In genomic region chr8:11010913-11011605, GRCm38 (mm10) we compare ENCODE assay signal across 8 mouse cellular contexts. TPM values are rescaled to one million over a fixed set of nuclear protein-coding genes. Genes with fewer than 3 reads are reported as not detected.
DNase-seq lines count a peak whose midpoint lies in the region; ATAC-seq and TF ChIP-seq lines count a peak whose summit lies in the region.

No protein-coding gene starts in this region.

- H3K36me3 ChIP-seq in forebrain, embryonic 10.5 days (replicated peaks), result peaks cover 8% of the 10 kb centered on the region
- peaks cover 7% of the 10 kb centered on the region; the same call in 1 of the 2 replicates for H3K36me3 ChIP-seq in intestine, postnatal 0 days (ENCODE audit: control insufficient read depth, insufficient read depth)
- H3K36me3 ChIP-seq in midbrain, embryonic 13.5 days, result 0 out of 2 replicates have a peak, but pooled peaks cover under 1% of the 10 kb centered on the region

- peaks cover 35% of the 10 kb centered on the region for H3K27me3 ChIP-seq in forebrain, embryonic 10.5 days (ENCODE audit: poor library complexity, severe bottlenecking)
- no peaks in the 10 kb centered on the region for H3K27me3 ChIP-seq in intestine, postnatal 0 days (replicated peaks; ENCODE audit: control insufficient read depth, insufficient read depth, low read length)
- H3K27me3 ChIP-seq in midbrain, embryonic 13.5 days, result no peaks in the 10 kb centered on the region

- TF ChIP-seq CTCF in intestine, postnatal 0 days (IDR thresholded peaks at IDR 0.05; ENCODE audit: low read depth), result no peak

- H3K9me3 ChIP-seq in forebrain, embryonic 10.5 days, result no peaks in the 10 kb centered on the region
- H3K9me3 ChIP-seq in intestine, postnatal 0 days (ENCODE audit: control insufficient read depth), result no peaks in the 10 kb centered on the region
- no peaks in the 10 kb centered on the region for H3K9me3 ChIP-seq in midbrain, embryonic 13.5 days

- H3K27ac ChIP-seq in forebrain, embryonic 10.5 days, result peak overlapping the region; percentile 59; the same call in 1 of the 2 replicates
- H3K27ac ChIP-seq in intestine, postnatal 0 days (ENCODE audit: low read depth, low read length), result peak overlapping the region; percentile 98
- peak overlapping the region; percentile 51; the same call in 1 of the 2 replicates for H3K27ac ChIP-seq in midbrain, embryonic 13.5 days

- DNase-seq in left cerebral cortex, postnatal 4 days, result peak; percentile 18
- no peak for DNase-seq in left cerebral cortex, postnatal 10 days (ENCODE audit: extremely low spot score in 1 of 2, low spot score in 2 of 2)
- DNase-seq in forebrain, embryonic 10.5 days (ENCODE audit: extremely low spot score, low spot score), result no peak
- no peak for DNase-seq in layer of hippocampus, adult 9-10 months (ENCODE audit: low spot score)

- H3K9ac ChIP-seq in intestine, postnatal 0 days (ENCODE audit: low read depth, low read length), result no peak overlapping the region
- no peak overlapping the region for H3K9ac ChIP-seq in midbrain, embryonic 13.5 days (replicated peaks)

- H3K4me1 ChIP-seq in forebrain, embryonic 10.5 days, result peaks cover 61% of the 10 kb centered on the region
- peaks cover 4% of the 10 kb centered on the region; the same call in 1 of the 2 replicates for H3K4me1 ChIP-seq in intestine, postnatal 0 days (replicated peaks; ENCODE audit: control insufficient read depth, insufficient read depth, low read length)
- H3K4me1 ChIP-seq in midbrain, embryonic 13.5 days (replicated peaks), result peaks cover 30% of the 10 kb centered on the region

- 9% methylated on average over 11 of the region's 11 CpGs for WGBS in forebrain, embryonic 10.5 days
- WGBS in intestine, postnatal 0 days, result 14% methylated on average over 11 of the region's 11 CpGs
- WGBS in midbrain, embryonic 13.5 days, result 13% methylated on average over 11 of the region's 11 CpGs

- ATAC-seq in intestine, postnatal 0 days, result peak; percentile 30
- ATAC-seq in midbrain, embryonic 13.5 days, result no peak
- no peak for ATAC-seq in erythroid progenitor cell, adult 5-6 weeks (replicated peaks; ENCODE audit: low FRiP score, poor library complexity, severe bottlenecking)
- no peak for ATAC-seq in megakaryocyte progenitor cell, adult 5-6 weeks (replicated peaks; ENCODE audit: poor library complexity)

- intact Hi-C loops in left cerebral cortex, postnatal 4 days (cut with DNase I), result loop anchor here (5.0 to 10.0 kb wide), 2 partner anchors 176 to 966 kb away; no protein-coding TSS in a partner anchor
- intact Hi-C loops in left cerebral cortex, postnatal 10 days (cut with DNase I), result loop anchor here (5.0 kb wide), 1 partner anchor 161 kb away; no protein-coding TSS in a partner anchor

- H3K4me3 ChIP-seq in forebrain, embryonic 10.5 days, result no peak overlapping the region
- H3K4me3 ChIP-seq in intestine, postnatal 0 days (ENCODE audit: low read depth, low read length), result no peak overlapping the region
- no peak overlapping the region for H3K4me3 ChIP-seq in midbrain, embryonic 13.5 days (replicated peaks)

- peak overlapping the region; percentile 43; the same call in 1 of the 2 replicates for H3K4me2 ChIP-seq in intestine, postnatal 0 days (replicated peaks; ENCODE audit: low read depth)
- H3K4me2 ChIP-seq in midbrain, embryonic 13.5 days (replicated peaks), result peak overlapping the region; percentile 7

RNA-seq across cellular contexts. Expression of gene Irs2, which starts 2.8 kb away (rescaled TPM):
- 10 to 100 TPM; 35.8 to 37.0 TPM for total RNA-seq in left cerebral cortex, postnatal 4 days (2021)
- total RNA-seq in left cerebral cortex, postnatal 10 days (2021), result 10 to 100 TPM; 44.6 to 47.4 TPM
- 5.7 and 6.1 TPM in 2 replicates for polyA plus RNA-seq in forebrain, embryonic 10.5 days (2016; fragmentation: Nextera tagmentation; extraction: Ambion mirVana)
- polyA plus RNA-seq in intestine, postnatal 0 days (2015; fragmentation: Nextera tagmentation; extraction: Ambion mirVana), result 6.0 and 7.7 TPM in 2 replicates
- polyA plus RNA-seq in midbrain, embryonic 13.5 days (2015; fragmentation: Nextera tagmentation; extraction: Ambion mirVana), result 5.6 and 5.9 TPM in 2 replicates
- 13.4 and 14.1 TPM in 2 replicates for total RNA-seq in erythroid progenitor cell, adult 5-6 weeks (2015; ENCODE audit: low replicate concordance)
- total RNA-seq in erythroid progenitor cell, adult 5-6 weeks (2017; ENCODE audit: low replicate concordance), result 6.8 and 9.2 TPM in 2 replicates
- total RNA-seq in megakaryocyte progenitor cell, adult 5-6 weeks (2015), result 4.6 and 6.0 TPM in 2 replicates
- 2.7 and 4.9 TPM in 2 replicates for total RNA-seq in megakaryocyte progenitor cell, adult 5-6 weeks (2017)
